Mouse (Mus musculus) adrenal gland, postnatal 10 days (tissue): ENCODE data around the gene Tcp11. TPM values are rescaled to one million over a fixed set of nuclear protein-coding genes. Genes with fewer than 3 reads are reported as not detected.

Experiments
- total RNA-seq, 2 experiments: library from RNA; stranded (reverse); gene quantifications; 2 replicates each; pipeline ENCODE4 v1.2.3; 2021

Gene Tcp11
- total RNA-seq, 2 experiments from 2014 or later = 0.24 to 0.57 TPM

Other genes with a start within 250 kb of the Tcp11 start
- gene Snrpc, start 242.5 kb downstream of the Tcp11 start, total RNA-seq = 100 to 1,000 TPM in 1 of 2 experiments, 10 to 100 TPM in 1; 94.8 to 102 TPM
- 10 to 100 TPM; 24.5 to 24.7 TPM for gene Uhrf1bp1, start 224.2 kb downstream of the Tcp11 start, total RNA-seq
- gene Anks1, start 171.3 kb downstream of the Tcp11 start, total RNA-seq = 10 to 100 TPM; 26.9 to 40.0 TPM
- 10 to 100 TPM; 28.9 to 29.8 TPM for gene Taf11, start 170.8 kb downstream of the Tcp11 start, total RNA-seq
- 10 to 100 TPM; 14.4 to 15.2 TPM for gene Scube3, start 61.5 kb upstream of the Tcp11 start, total RNA-seq
- 10 to 100 TPM; 31.3 to 39.3 TPM for gene Zfp523, start 96.5 kb upstream of the Tcp11 start, total RNA-seq
- gene Def6, start 127.1 kb upstream of the Tcp11 start, total RNA-seq = 1 to 10 TPM; 4.7 to 6.7 TPM
- 10 to 100 TPM; 29.8 to 30.2 TPM for gene Ppard, start 152.1 kb upstream of the Tcp11 start, total RNA-seq
- 10 to 100 TPM; 24.2 to 36.2 TPM for gene Fance, start 232.9 kb upstream of the Tcp11 start, total RNA-seq
- gene Rpl10a, start 247.8 kb upstream of the Tcp11 start, total RNA-seq = 100 to 1,000 TPM; 948 to 951 TPM